Mouse (Mus musculus) macrophage (primary cell): ENCODE data around the gene Ncoa3. TPM values are rescaled to one million over a fixed set of nuclear protein-coding genes. Genes with fewer than 3 reads are reported as not detected.
"Not testable (repeated sequence)": the region's sequence is repeated elsewhere in the genome, so short reads cannot be mapped to it uniquely, and the experiment has no call there.

Experiments used
- H3K27ac ChIP-seq: fragments of 350-480 bp; formaldehyde crosslinking; 2 replicates; pipeline ENCODE4 v1.9.0; 2021
- H3K36me3 ChIP-seq: fragments of 350-480 bp; formaldehyde crosslinking; 2 replicates; pipeline ENCODE4 v1.9.0; 2021; ENCODE audit errors: inconsistent target
- H3K4me3 ChIP-seq: fragments of 350-480 bp; formaldehyde crosslinking; 2 replicates; pipeline ENCODE4 v1.9.0; 2021; ENCODE audit errors: inconsistent target
- H3K79me2 ChIP-seq: fragments of 350-480 bp; formaldehyde crosslinking; 2 replicates; pipeline ENCODE4 v1.9.0; 2021; ENCODE audit errors: inconsistent target
- WGBS: methylation state at CpG from one replicate; pipeline ENCODE4 v1.1.7; 2026; ENCODE audit warnings: inconsistent platforms; ENCODE audit not compliant: missing documents; 5-methylcytosine and 5-hydroxymethylcytosine counted together
- polyA plus RNA-seq: library from polyadenylated mRNA; stranded (reverse); fragments of 250-400 nt; gene quantifications from 3 replicates; pipeline ENCODE4 v1.2.4, GENCODE M21; 2018; ENCODE audit warnings: inconsistent platforms
- total RNA-seq, 78 experiments: library from RNA; depleted of rRNA; stranded (reverse); fragments of 250-400 nt; gene quantifications; 1 replicate in 9 of 78; 2 replicates in 24 of 78; 3 replicates in 43 of 78; 4 replicates in 2 of 78; pipeline ENCODE4 v1.2.4; 2018; ENCODE audit warnings: inconsistent platforms in 56 of 78

Ncoa3 gene
- 100 to 1,000 TPM in 23 of 26 experiments, 10 to 100 TPM in 3; 62.1 to 293 (median 204) TPM for total RNA-seq (2018; cell fraction: chromatin; rRNA removed)
- 100 to 1,000 TPM in 3 of 26 experiments, 10 to 100 TPM in 23; 52.7 to 107 (median 91.0) TPM for total RNA-seq (2018; cell fraction: cytosol; rRNA removed)
- 100 to 1,000 TPM in 21 of 26 experiments, 10 to 100 TPM in 5; 76.5 to 218 (median 154) TPM for total RNA-seq (2018; cell fraction: nucleus; rRNA removed)
- polyA plus RNA-seq: 48.3 to 71.1 TPM (median 65.0 TPM) in 3 replicates

DNA sequence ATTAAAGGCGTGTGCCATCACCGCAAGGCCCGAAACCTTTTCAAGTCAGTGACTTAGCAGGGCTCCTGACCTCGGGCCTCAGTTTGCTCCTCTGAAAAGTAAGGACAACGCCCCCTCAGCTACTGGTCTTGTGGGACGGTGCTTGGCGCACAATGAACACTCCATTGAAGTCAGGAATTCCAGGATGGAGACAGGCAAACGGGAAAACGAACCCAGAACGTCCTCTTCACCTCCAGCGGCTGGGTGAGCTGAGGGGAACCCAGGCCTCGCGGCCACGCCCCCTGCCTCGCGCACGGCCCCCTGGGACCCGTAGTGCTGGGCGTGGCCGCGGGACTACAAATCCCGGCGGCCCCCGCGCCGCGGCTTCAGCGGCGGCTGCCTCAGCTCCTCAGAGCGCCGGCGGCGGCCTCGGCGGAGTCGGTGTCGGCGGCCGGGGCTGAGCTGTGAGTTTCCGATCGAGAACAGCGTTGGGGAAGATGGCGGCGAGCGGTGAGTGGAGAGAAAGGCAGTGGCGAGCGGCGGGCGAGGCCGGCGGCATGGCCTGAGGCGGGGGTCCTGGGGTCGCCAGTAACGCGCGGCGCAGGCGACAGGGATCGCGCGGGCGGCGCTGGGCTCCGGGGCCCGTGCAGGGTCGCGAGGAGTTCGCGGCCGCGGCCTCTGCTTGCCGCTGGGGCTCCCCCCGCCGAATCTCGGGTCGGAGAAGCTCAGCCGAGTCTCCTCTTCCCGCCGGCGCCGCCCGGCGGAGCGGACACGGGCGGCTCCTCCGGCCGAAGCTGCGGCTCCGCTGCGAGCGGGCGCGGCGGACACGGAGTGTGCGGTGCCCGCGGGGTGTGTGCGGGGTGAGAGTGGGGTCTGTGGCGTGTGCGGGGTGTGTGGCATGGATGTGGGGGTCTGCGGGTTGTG lies at the start of gene Ncoa3:
Gene Ncoa3 (plus strand): TSS at position 367 of the 903 bp plus-strand sequence.
- Histone ChIP-seq H3K4me3 (peak within 1 kb of the TSS; percentile 81), H3K79me2 (peaks cover 63% of the 10 kb centered on the region), H3K36me3 (no peaks in the 10 kb centered on the region), H3K27ac (peak within 1 kb of the TSS; percentile 85)
- under 1% methylated on average over 80 of the region's 103 CpGs for WGBS

DNA sequence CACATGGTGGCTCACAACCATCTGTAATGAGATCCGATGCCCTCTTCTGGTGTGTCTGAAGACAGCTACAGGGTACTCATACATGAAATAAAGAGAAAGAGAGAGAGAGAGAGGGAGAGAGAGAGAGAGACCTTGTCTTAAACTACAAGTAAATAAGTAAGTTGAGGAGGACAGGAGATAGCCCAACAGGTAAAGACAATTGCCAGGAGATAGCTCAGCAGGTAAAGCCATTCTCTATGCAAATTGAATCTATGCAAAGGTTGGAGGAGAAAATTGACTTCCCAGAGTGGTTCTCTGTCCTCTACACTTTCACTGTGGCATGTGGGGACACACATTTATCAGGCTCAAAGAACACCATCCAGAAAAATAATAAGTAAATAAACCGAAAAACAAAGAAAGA lies 49.3 kb upstream of the Ncoa3 start:
- Histone ChIP-seq H3K36me3 (no peaks in the 10 kb centered on the region), H3K4me3 (no peak overlapping the region), H3K27ac (no peak overlapping the region), H3K79me2 (no peaks in the 10 kb centered on the region)
- WGBS: 100% methylated on average over 1 of the region's 2 CpGs

DNA sequence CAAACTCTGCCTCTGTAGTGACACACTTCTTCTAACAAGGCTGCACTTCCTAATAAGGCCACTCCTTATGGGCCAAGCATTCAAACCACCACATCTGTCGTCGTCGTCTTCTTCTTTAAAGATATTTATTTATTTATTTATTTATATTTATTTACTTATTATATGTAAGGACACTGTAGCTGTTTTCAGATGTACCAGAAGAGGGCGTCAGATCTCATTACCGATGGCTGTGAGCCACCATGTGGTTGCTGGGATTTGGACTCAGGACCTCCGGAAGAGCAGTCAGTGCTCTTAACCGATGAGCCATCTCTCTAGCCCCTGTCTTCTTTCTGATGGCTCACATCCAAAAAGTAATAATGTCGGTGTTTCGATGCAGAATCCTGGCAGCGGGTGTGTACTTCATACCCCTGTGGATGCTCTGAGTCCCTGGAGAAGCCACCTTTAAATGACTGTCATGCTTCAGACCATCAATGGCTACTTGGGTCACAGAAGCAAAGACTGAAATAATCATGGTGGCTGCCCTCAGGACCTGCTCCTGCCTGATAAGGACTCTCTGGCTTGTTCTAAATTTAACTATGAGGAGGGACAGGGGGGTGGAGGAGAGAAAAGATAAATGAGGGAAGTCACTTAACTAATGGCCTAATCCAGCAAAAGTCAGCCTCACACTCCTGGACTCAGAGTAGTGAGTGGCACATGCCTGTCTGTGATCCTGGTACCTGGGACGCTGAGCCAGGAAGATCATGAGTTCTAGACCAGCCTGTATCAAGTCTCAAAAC lies 47.7 kb upstream of the Ncoa3 start:
- Histone ChIP-seq H3K4me3 (no peak overlapping the region), H3K79me2 (no peaks in the 10 kb centered on the region), H3K27ac (no peak overlapping the region), H3K36me3 (no peaks in the 10 kb centered on the region)
- 95% methylated on average over 11 of the region's 11 CpGs for WGBS

DNA sequence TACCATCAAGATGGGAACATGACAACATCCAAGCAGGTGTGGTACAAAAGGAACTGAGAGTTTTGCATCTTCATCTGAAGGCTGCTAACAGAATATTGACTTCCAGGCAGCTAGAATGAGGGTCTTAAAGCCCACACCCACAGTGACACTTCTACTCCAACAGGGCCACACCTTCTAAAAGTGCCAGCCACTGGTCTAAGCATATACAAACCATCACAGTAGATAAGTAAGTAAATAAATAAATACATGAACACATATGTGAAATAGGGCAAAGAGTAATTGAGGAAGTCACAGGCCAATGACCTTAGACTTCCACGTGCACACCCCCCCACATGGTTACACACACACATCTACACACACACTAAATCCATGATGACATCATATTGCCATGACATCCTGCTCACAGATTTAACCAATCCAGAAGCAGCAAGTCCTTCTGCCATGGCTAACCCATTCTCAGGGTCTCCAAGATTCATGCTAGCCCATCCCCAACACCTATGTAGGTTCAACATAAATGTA lies 46.3 kb upstream of the Ncoa3 start:
- H3K4me3 ChIP-seq: no peak overlapping the region
- no peaks in the 10 kb centered on the region for H3K79me2 ChIP-seq
- H3K27ac ChIP-seq: peak overlapping the region; percentile 97
- 17% methylated on average over 1 of the region's 1 CpGs for WGBS
- no peaks in the 10 kb centered on the region for H3K36me3 ChIP-seq

DNA sequence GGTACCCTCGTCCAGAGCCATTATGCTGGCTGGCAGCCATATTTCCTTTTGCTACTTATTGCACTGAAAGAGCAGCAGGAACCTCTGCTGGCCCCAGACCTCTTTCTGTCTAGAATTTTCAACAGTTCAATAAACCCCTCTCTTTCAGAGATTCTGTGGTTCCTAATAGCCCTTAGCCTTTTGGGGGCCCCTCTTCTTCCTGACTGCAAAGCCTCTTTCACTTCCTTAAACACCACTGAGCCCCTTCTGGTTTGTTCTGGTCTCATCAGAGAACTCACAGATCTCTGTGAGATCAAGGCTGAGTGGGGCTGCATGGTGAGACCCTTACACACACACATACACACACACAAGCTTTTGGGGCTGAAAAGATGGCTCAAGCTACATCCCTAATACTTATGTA lies 44.4 kb upstream of the Ncoa3 start:
- H3K27ac ChIP-seq: peak overlapping the region; percentile 97

DNA sequence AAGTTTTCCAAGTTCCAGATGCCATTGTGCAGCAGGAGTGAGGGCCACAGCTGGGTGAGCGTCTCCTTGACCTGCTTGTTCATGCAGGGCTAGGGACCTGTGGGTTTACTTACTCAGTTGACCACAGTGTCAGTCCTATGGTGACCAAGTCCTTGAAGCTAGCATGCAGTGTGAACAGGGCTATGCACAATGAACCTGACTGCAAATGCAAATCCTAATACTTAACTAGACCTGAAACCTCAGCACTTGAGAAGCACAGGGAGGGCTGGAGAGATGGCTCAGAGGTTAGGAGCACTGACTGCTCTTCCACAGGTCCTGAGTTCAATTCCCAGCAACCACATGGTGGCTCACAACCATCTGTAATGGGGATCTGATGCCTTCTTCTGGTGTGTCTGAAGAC lies 43.7 kb upstream of the Ncoa3 start:
- H3K4me3 ChIP-seq, H3K36me3 ChIP-seq, H3K79me2 ChIP-seq: not testable (repeated sequence)
- 85% methylated on average over 1 of the region's 1 CpGs for WGBS
- peak overlapping the region; percentile 97 for H3K27ac ChIP-seq

More for the DNA sequence above, 44.4 kb upstream of the Ncoa3 start:
- Histone ChIP-seq H3K79me2 (no peaks in the 10 kb centered on the region), H3K36me3 (no peaks in the 10 kb centered on the region), H3K4me3 (no peak overlapping the region)
- WGBS: 11% methylated on average over 1 of the region's 1 CpGs

DNA sequence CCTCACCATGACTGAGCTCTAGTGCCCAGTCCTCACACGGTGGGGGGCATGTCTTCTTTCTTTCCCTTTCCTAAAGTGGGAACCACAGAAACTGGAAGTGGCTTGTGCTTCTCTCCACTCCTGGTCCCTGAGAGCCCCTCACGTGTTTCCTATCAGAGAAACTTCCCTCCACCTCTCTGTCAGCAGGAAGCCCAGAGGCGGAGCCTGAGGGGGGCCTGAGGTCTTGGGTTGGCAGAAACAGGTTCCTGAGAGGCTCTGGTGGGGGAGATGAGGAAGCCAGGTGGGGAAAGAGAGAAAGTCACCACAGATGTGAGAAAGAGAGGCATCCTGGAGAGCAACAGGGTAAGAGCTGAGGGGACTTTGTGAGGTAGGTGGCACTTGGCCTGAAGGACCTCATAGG lies 42.7 kb upstream of the Ncoa3 start:
- Histone ChIP-seq H3K36me3 (no peaks in the 10 kb centered on the region), H3K27ac (peak overlapping the region; percentile 60), H3K4me3 (no peak overlapping the region), H3K79me2 (no peaks in the 10 kb centered on the region)
- WGBS: 0% methylated on average over 3 of the region's 3 CpGs

DNA sequence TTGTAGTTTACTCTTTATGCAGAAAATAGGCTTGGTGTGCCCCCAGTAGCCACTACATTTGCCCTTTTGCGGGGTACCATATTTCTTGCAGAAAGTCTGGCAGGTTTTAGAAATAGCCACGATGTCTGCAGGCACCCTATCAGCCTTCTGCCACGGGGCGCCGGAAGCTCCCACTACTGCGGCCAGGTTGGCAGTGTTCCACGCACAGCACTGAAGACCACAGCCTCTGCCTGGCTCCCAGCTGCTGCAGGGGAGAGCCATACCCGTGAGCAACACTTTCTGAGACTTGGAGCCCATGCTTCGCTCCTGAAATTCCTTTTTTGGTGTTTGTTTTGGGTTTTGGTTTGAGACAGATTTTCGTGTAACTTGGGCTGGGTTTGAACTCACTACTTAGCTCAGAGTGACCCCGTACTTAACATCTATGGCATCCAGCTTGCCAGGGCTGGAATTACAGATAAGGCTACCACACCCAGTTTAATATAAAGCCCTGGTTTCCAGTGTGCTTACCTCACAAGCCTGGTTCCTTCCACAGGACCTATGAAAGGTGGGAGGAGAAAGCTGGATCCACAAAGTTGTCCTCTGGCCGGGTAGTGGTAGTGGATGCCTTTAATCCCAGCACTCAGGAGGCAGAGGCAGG lies 40.9 kb upstream of the Ncoa3 start:
- Histone ChIP-seq H3K4me3 (no peak overlapping the region), H3K27ac (peak overlapping the region; percentile 39; the same call in 1 of the 2 replicates), H3K79me2 (no peaks in the 10 kb centered on the region), H3K36me3 (no peaks in the 10 kb centered on the region)
- 31% methylated on average over 12 of the region's 12 CpGs for WGBS

DNA sequence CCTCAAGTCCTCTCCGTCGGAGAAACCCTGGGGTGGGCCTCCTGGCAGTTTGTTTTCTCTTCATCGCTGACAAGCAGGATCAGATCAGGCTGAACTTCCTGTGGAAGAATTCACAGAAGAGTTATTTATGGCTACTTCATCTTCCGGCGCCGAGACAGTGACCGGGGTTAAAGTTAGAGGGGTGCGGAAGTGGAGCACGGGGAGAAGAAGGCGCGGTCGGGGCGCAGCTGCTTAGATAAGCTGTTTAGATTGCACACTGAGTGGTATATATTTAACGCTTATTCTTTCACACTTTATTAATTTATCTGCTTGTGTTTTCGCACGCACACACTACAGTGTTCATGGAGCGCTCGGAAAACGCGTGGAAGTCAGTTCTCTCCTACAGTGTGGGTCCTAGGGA lies 37.6 kb upstream of the Ncoa3 start:
- Histone ChIP-seq H3K79me2 (no peaks in the 10 kb centered on the region), H3K27ac (peak overlapping the region; percentile 99), H3K4me3 (no peak overlapping the region), H3K36me3 (no peaks in the 10 kb centered on the region)
- 4% methylated on average over 20 of the region's 20 CpGs for WGBS

DNA sequence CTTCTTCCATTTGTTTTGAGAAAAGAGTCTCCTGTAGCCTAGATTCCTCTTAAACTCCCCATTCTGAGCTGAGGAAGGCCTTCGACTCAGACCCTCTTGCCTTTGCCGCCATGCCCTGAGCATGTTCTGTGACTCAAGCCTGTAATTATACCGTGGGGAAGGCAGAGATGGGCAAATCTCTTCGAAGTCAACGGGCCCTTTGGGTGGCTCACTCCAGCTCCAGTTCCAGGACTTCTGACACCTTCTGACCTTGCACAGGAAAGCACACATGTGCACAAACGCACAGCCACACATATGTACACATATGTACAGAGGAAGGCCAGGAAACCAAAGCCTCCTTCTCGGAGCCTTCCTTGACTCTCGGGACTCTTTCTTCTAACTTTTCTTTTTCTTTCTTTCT lies 37.0 kb upstream of the Ncoa3 start:
- 70% methylated on average over 4 of the region's 8 CpGs for WGBS
- Histone ChIP-seq H3K36me3 (no peaks in the 10 kb centered on the region), H3K27ac (peak overlapping the region; percentile 99), H3K79me2 (no peaks in the 10 kb centered on the region), H3K4me3 (no peak overlapping the region)

DNA sequence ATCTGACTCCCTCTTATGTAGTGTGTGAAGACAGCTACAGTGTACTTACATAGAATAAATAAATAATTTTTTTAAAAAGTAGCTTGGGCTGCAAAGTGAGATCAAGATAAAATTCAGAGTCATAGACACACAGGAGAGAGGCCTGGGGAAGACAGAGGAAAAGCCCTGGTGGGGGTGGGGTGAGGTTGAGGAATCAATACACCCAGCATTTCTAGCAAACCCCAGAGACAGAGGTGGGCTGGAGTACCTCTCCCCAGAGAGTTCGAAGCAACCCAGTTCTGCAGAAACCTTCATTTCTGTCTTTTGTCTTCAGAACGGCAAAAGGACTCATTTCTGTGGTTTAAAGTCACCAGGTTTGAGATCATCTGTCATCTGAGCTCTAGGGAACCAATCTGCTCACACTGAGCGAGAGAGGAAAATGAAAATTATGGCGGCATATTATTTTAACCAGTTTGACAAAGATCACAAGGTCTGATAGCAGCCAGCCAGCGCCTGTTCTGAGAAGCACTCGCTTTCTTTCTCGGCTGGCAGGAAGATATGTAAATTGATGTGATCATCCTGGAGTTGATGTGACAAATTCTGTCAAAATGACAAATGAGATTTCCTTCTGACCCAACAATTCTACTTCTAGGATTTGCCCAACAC lies 36.2 kb upstream of the Ncoa3 start:
- no peaks in the 10 kb centered on the region for H3K79me2 ChIP-seq
- WGBS: 23% methylated on average over 7 of the region's 7 CpGs
- no peaks in the 10 kb centered on the region for H3K36me3 ChIP-seq
- peak overlapping the region; percentile 99 for H3K27ac ChIP-seq
- no peak overlapping the region for H3K4me3 ChIP-seq

DNA sequence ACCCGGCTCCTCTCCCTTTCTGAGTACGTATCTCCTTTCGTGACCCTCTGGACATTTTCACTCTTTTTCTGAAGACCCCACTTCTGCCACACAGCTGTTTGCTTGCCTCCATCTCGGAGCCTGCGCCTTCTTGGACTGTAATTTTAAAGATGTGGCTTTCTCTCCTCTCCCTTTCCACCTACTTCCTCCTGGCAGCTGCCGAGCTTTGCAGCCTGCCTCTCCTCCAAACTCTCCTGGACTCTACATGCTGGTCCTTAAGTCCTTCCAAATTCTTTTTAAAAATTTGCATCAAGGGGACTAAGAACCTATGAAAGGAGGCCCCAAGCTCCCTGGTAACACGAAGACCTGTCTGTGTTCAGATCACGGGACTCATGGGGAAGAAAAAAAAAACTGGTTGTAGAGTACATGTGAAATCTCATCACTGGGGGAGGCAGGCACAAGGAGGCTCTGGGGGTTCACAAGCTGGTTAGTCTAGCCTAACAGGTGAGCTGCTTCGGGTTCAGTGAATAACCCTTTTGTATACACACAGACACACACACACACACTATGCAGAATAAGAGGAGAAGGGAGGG lies 35.1 kb upstream of the Ncoa3 start:
- Histone ChIP-seq H3K27ac (peak overlapping the region; percentile 99), H3K36me3 (no peaks in the 10 kb centered on the region), H3K4me3 (peak overlapping the region; percentile 25), H3K79me2 (no peaks in the 10 kb centered on the region)
- WGBS: 46% methylated on average over 9 of the region's 9 CpGs

DNA sequence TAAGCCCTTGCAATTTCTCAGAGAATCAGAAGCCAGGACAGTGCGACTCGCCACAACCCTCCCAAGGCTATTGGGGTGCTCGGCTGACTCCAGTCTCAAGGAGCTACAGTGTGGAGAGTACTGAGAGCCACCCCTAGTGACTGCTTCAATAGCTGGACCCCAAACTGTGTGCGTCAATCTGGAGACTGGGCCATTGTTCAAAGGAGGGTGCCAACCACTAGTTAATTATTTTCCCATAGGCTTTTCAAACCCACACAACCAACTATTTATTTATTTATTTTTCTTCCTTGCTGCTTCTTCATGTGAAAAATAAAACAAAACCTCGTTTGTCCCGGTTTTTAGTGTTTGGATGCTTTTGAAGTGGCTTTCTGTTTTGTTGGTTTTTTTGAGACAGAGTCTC lies 33.9 kb upstream of the Ncoa3 start:
- no peaks in the 10 kb centered on the region for H3K79me2 ChIP-seq
- H3K4me3 ChIP-seq: no peak overlapping the region
- 96% methylated on average over 6 of the region's 6 CpGs for whole genome bisulfite sequencing
- H3K36me3 ChIP-seq: no peaks in the 10 kb centered on the region
- H3K27ac ChIP-seq: peak overlapping the region; percentile 99; the same call in 1 of the 2 replicates
